Comparison of ENCODE assay signal across 8 mouse cellular contexts in genomic region chr1:136234595-136235092, GRCm38 (mm10). TPM values are rescaled to one million over a fixed set of nuclear protein-coding genes. Genes with fewer than 3 reads are reported as not detected.
DNase-seq lines count a peak whose midpoint lies in the region; ATAC-seq and TF ChIP-seq lines count a peak whose summit lies in the region.

No protein-coding gene starts in this region.

- H3K4me2 ChIP-seq in lung, embryonic 14.5 days: peak overlapping the region; percentile 76
- peak overlapping the region; percentile 94 for H3K4me2 ChIP-seq in limb, embryonic 15.5 days

- 1% methylated on average over 9 of the region's 9 CpGs for WGBS in lung, embryonic 14.5 days
- 4% methylated on average over 9 of the region's 9 CpGs for WGBS in limb, embryonic 15.5 days

- H3K27ac ChIP-seq in lung, embryonic 14.5 days (ENCODE audit: low read depth): peak overlapping the region; percentile 77; the same call in 1 of the 2 replicates
- H3K27ac ChIP-seq in limb, embryonic 15.5 days: no peak overlapping the region

- peak overlapping the region; percentile 70 for H3K9ac ChIP-seq in lung, embryonic 14.5 days
- peak overlapping the region; percentile 48 for H3K9ac ChIP-seq in limb, embryonic 15.5 days

- H3K4me1 ChIP-seq in lung, embryonic 14.5 days (ENCODE audit: insufficient read depth): peaks cover 5% of the 10 kb centered on the region
- peaks cover 43% of the 10 kb centered on the region for H3K4me1 ChIP-seq in limb, embryonic 15.5 days

- peak; percentile 15 for DNase-seq in lung, embryonic 14.5 days
- no peak for DNase-seq in lung, postnatal 36 days
- DNase-seq in fibroblast of lung, adult 2 months (ENCODE audit: low read depth): peak; percentile 18
- peak; percentile 21 for DNase-seq in splenic B cell, adult 2 months (ENCODE audit: low read depth, low spot score)
- DNase-seq in retina, embryonic 14.5 days (ENCODE audit: low spot score): no peak
- no peak for DNase-seq in c-Kit-positive CD71-positive TER-119-positive erythroid progenitor cells, embryonic 14.5 days (ENCODE audit: low spot score)
- DNase-seq in gastrocnemius, adult 8-10 months (ENCODE audit: low spot score in 2 of 2): no peak

- TF ChIP-seq CTCF in lung, embryonic 14.5 days (IDR thresholded peaks at IDR 0.05; ENCODE audit: low read depth): peak; percentile 62

- H3K9me3 ChIP-seq in lung, embryonic 14.5 days (ENCODE audit: low read depth, low read length): no peaks in the 10 kb centered on the region
- no peaks in the 10 kb centered on the region for H3K9me3 ChIP-seq in limb, embryonic 15.5 days

- no peaks in the 10 kb centered on the region for H3K36me3 ChIP-seq in lung, embryonic 14.5 days (ENCODE audit: insufficient read depth)
- H3K36me3 ChIP-seq in limb, embryonic 15.5 days: no peaks in the 10 kb centered on the region
- no peaks in the 10 kb centered on the region for H3K36me3 ChIP-seq in splenic B cell, adult 2 months (ENCODE audit: control insufficient read depth, insufficient read depth, low read length, poor library complexity, severe bottlenecking)

- ATAC-seq in lung, embryonic 14.5 days (ENCODE audit: insufficient read depth): peak; percentile 13
- ATAC-seq in limb, embryonic 15.5 days (ENCODE audit: insufficient number of reproducible peaks, low FRiP score, low TSS enrichment, low read depth): no peak

- peak overlapping the region; percentile 58 for H3K4me3 ChIP-seq in lung, embryonic 14.5 days (ENCODE audit: low read depth, low read length)
- H3K4me3 ChIP-seq in limb, embryonic 15.5 days: peak overlapping the region; percentile 59

- no peaks in the 10 kb centered on the region for H3K27me3 ChIP-seq in lung, embryonic 14.5 days (ENCODE audit: insufficient read depth, low read length)
- H3K27me3 ChIP-seq in limb, embryonic 15.5 days: no peaks in the 10 kb centered on the region
- H3K27me3 ChIP-seq in splenic B cell, adult 2 months (ENCODE audit: control insufficient read depth, insufficient read depth, low read length, poor library complexity, severe bottlenecking): 0 out of 2 replicates have a peak, but pooled peaks cover 2% of the 10 kb centered on the region

RNA-seq across cellular contexts. Expression of gene Inava, which starts 0.6 kb away (rescaled TPM):
- polyA plus RNA-seq in lung, embryonic 14.5 days (2014; fragmentation: Nextera tagmentation; extraction: Ambion mirVana): 15.1 and 15.9 TPM in 2 replicates
- 14.3 and 15.8 TPM in 2 replicates for polyA plus RNA-seq in limb, embryonic 15.5 days (2015; fragmentation: Nextera tagmentation; extraction: Ambion mirVana)
- total RNA-seq in gastrocnemius, adult 8-10 months (2022): not detected

RNA-seq across cellular contexts. Expression of gene Mroh3, which starts 22.0 kb away (rescaled TPM):
- polyA plus RNA-seq in lung, embryonic 14.5 days (2014; fragmentation: Nextera tagmentation; extraction: Ambion mirVana): 0.18 TPM in 1 of 2 replicates, not detected in the other
- 0.40 TPM in 1 of 2 replicates, not detected in the other for polyA plus RNA-seq in limb, embryonic 15.5 days (2015; fragmentation: Nextera tagmentation; extraction: Ambion mirVana)
- total RNA-seq in gastrocnemius, adult 8-10 months (2022): not detected

RNA-seq across cellular contexts. Expression of gene Gpr25, which starts 26.0 kb away (rescaled TPM):
- polyA plus RNA-seq in lung, embryonic 14.5 days (2014; fragmentation: Nextera tagmentation; extraction: Ambion mirVana): not detected in 2 replicates
- polyA plus RNA-seq in limb, embryonic 15.5 days (2015; fragmentation: Nextera tagmentation; extraction: Ambion mirVana): not detected in 2 replicates
- not detected for total RNA-seq in gastrocnemius, adult 8-10 months (2022)

Comparison
In these comparisons a context has a peak if more than half of its experiments do, and no peak if none do; other contexts are left out.
1. DNase-seq: peak in lung, embryonic 14.5 days (single experiment), fibroblast of lung, adult 2 months (single experiment) and splenic B cell, adult 2 months (single experiment); none in lung, postnatal 36 days (single experiment), retina, embryonic 14.5 days (single experiment), c-Kit-positive CD71-positive TER-119-positive erythroid progenitor cells, embryonic 14.5 days (single experiment) and gastrocnemius, adult 8-10 months (0 of 2).